Mouse (Mus musculus) hindbrain, embryonic 10.5 days (tissue): Measurements from ENCODE around the gene Hcst. TPM values are rescaled to one million over a fixed set of nuclear protein-coding genes. Genes with fewer than 3 reads are reported as not detected.

Source experiments
- DNase-seq: peaks from one replicate; pipeline ENCODE4 v3.0.0-alpha.2; 2017; ENCODE audit warnings: low spot score
- H3K27ac ChIP-seq: fragments of 300-500 bp; sonication (generic); 2 replicates; pipeline ENCODE4 v1.5.1; 2016; ENCODE audit warnings: mild to moderate bottlenecking, moderate library complexity
- H3K27me3 ChIP-seq: fragments of 300-500 bp; sonication (generic); 2 replicates; pipeline ENCODE4 v1.6.1; 2016; ENCODE audit warnings: mild to moderate bottlenecking; ENCODE audit not compliant: poor library complexity, insufficient read depth, severe bottlenecking
- H3K36me3 ChIP-seq: fragments of 300-500 bp; sonication (generic); 2 replicates; pipeline ENCODE4 v1.6.1; 2016; ENCODE audit warnings: mild to moderate bottlenecking, moderate library complexity
- H3K4me1 ChIP-seq: fragments of 300-500 bp; sonication (generic); replicated peaks from 2 replicates; pipeline ENCODE4 v1.6.1; 2016; ENCODE audit warnings: mild to moderate bottlenecking
- H3K4me3 ChIP-seq: fragments of 300-500 bp; sonication (generic); 2 replicates; pipeline ENCODE4 v1.5.1; 2016; ENCODE audit warnings: mild to moderate bottlenecking, moderate library complexity
- H3K9me3 ChIP-seq: fragments of 300-500 bp; sonication (generic); 2 replicates; pipeline ENCODE4 v1.6.1; 2016; ENCODE audit warnings: mild to moderate bottlenecking, moderate library complexity
- WGBS: fragments of 180-500 bp; shearing (Covaris S2); methylation state at CpG from one replicate; pipeline ENCODE4 v1.1.7; 2016; 5-methylcytosine and 5-hydroxymethylcytosine counted together
- polyA plus RNA-seq: library from polyadenylated mRNA; unstranded; fragments of >200 nt; fragmentation: Nextera tagmentation; extraction: Ambion mirVana; gene quantifications from 2 replicates; pipeline ENCODE4 v1.2.1, GENCODE M21; 2016

Hcst gene
- 0.55 and 0.57 TPM in 2 replicates for polyA plus RNA-seq

- Histone ChIP-seq H3K36me3 (0 out of 2 replicates have a peak, but pooled peaks cover 4% of the 10 kb centered on the region), H3K27me3 (peaks cover 41% of the 10 kb centered on the region), H3K4me1 (peaks cover 24% of the 10 kb centered on the region), H3K27ac (no peak within 1 kb of the TSS), H3K9me3 (no peaks in the 10 kb centered on the region), H3K4me3 (no peak within 1 kb of the TSS)
- 75% methylated on average over 10 of the region's 10 CpGs for WGBS
- DNase-seq = no peak
Measured at GRCm38 (mm10) chr7:30419561-30420499, at the start of gene Hcst. Gene Hcst, minus strand, starts transcription at chr7:30419854.

GRCm38 (mm10) chr7:30464816-30465300 lies 45.2 kb upstream of the Hcst start:
- no peaks in the 10 kb centered on the region for H3K36me3 ChIP-seq
- H3K27ac ChIP-seq = no peak overlapping the region
- no peak for DNase-seq
- H3K4me3 ChIP-seq = no peak overlapping the region
- H3K4me1 ChIP-seq = peaks cover 18% of the 10 kb centered on the region
- peaks cover 89% of the 10 kb centered on the region for H3K27me3 ChIP-seq
- WGBS = 13% methylated on average over 6 of the region's 6 CpGs
- H3K9me3 ChIP-seq = no peaks in the 10 kb centered on the region

- no peaks in the 10 kb centered on the region for H3K9me3 ChIP-seq
- H3K36me3 ChIP-seq = no peaks in the 10 kb centered on the region
- WGBS = 25% methylated on average over 4 of the region's 4 CpGs
- H3K27me3 ChIP-seq = peaks cover 98% of the 10 kb centered on the region
- no peak overlapping the region for H3K27ac ChIP-seq
- DNase-seq = no peak
- H3K4me1 ChIP-seq = peaks cover 26% of the 10 kb centered on the region
- H3K4me3 ChIP-seq = no peak overlapping the region
Measured at GRCm38 (mm10) chr7:30463996-30464395, 44.3 kb upstream of the Hcst start.

- DNase-seq = no peak
Measured at GRCm38 (mm10) chr7:30463568-30463967, 43.9 kb upstream of the Hcst start.

GRCm38 (mm10) chr7:30459484-30459883 lies 39.8 kb upstream of the Hcst start:
- peak overlapping the region; percentile 11; the same call in 1 of the 2 replicates for H3K4me3 ChIP-seq
- 33% methylated on average over 6 of the region's 6 CpGs for WGBS
- H3K4me1 ChIP-seq = peaks cover 38% of the 10 kb centered on the region
- H3K27ac ChIP-seq = 0 out of 2 replicates have a peak overlapping the region, but pooled peaks have one; percentile 47
- no peak for DNase-seq
- peaks cover 100% of the 10 kb centered on the region for H3K27me3 ChIP-seq
- no peaks in the 10 kb centered on the region for H3K9me3 ChIP-seq
- H3K36me3 ChIP-seq = no peaks in the 10 kb centered on the region

More at GRCm38 (mm10) chr7:30463568-30463967, 43.9 kb upstream of the Hcst start:
- Histone ChIP-seq H3K27ac (no peak overlapping the region), H3K27me3 (peaks cover 100% of the 10 kb centered on the region), H3K36me3 (no peaks in the 10 kb centered on the region), H3K4me3 (no peak overlapping the region), H3K4me1 (peaks cover 29% of the 10 kb centered on the region), H3K9me3 (no peaks in the 10 kb centered on the region)
- WGBS = 21% methylated on average over 7 of the region's 7 CpGs

GRCm38 (mm10) chr7:30457629-30458330 lies 38.1 kb upstream of the Hcst start, which contains the start of the genes Kirrel2 and Nphs1:
Gene Kirrel2, minus strand, starts transcription at chr7:30457690.
Gene Nphs1, plus strand, starts transcription at chr7:30458315.
- peak; percentile 77 for DNase-seq
- Histone ChIP-seq H3K9me3 (no peaks in the 10 kb centered on the region), H3K27ac (peak within 1 kb of the TSS; percentile 47), H3K4me1 (peaks cover 50% of the 10 kb centered on the region), H3K4me3 (peak within 1 kb of the TSS; percentile 48), H3K36me3 (no peaks in the 10 kb centered on the region), H3K27me3 (peaks cover 100% of the 10 kb centered on the region)
- WGBS = under 1% methylated on average over 16 of the region's 16 CpGs

- H3K27ac ChIP-seq = peak overlapping the region; percentile 47
Measured at GRCm38 (mm10) chr7:30456911-30457628, 37.4 kb upstream of the Hcst start.

GRCm38 (mm10) chr7:30456487-30456886 lies 36.8 kb upstream of the Hcst start:
- Histone ChIP-seq H3K27ac (peak overlapping the region; percentile 47), H3K27me3 (peaks cover 100% of the 10 kb centered on the region), H3K9me3 (no peaks in the 10 kb centered on the region), H3K4me3 (peak overlapping the region; percentile 48), H3K4me1 (peaks cover 51% of the 10 kb centered on the region), H3K36me3 (no peaks in the 10 kb centered on the region)
- under 1% methylated on average over 9 of the region's 9 CpGs for WGBS
- no peak for DNase-seq

More at GRCm38 (mm10) chr7:30456911-30457628, 37.4 kb upstream of the Hcst start:
- peak overlapping the region; percentile 48 for H3K4me3 ChIP-seq
- peaks cover 100% of the 10 kb centered on the region for H3K27me3 ChIP-seq
- H3K36me3 ChIP-seq = no peaks in the 10 kb centered on the region
- WGBS = under 1% methylated on average over 31 of the region's 31 CpGs
- no peaks in the 10 kb centered on the region for H3K9me3 ChIP-seq
- DNase-seq = peak; percentile 44
- peaks cover 51% of the 10 kb centered on the region for H3K4me1 ChIP-seq

- peak overlapping the region; percentile 32 for H3K4me3 ChIP-seq
Measured at GRCm38 (mm10) chr7:30454259-30454658, 34.6 kb upstream of the Hcst start.

GRCm38 (mm10) chr7:30453766-30454165 lies 34.1 kb upstream of the Hcst start:
- DNase-seq = no peak
- Histone ChIP-seq H3K4me1 (peaks cover 40% of the 10 kb centered on the region), H3K27ac (no peak overlapping the region), H3K27me3 (peaks cover 86% of the 10 kb centered on the region), H3K9me3 (no peaks in the 10 kb centered on the region), H3K36me3 (no peaks in the 10 kb centered on the region), H3K4me3 (peak overlapping the region; percentile 32)
- 2% methylated on average over 25 of the region's 25 CpGs for WGBS

More at GRCm38 (mm10) chr7:30454259-30454658, 34.6 kb upstream of the Hcst start:
- 7% methylated on average over 6 of the region's 6 CpGs for WGBS
- no peak for DNase-seq
- H3K27ac ChIP-seq = no peak overlapping the region
- peaks cover 43% of the 10 kb centered on the region for H3K4me1 ChIP-seq
- no peaks in the 10 kb centered on the region for H3K9me3 ChIP-seq
- H3K27me3 ChIP-seq = peaks cover 91% of the 10 kb centered on the region
- H3K36me3 ChIP-seq = no peaks in the 10 kb centered on the region

- Histone ChIP-seq H3K4me1 (peaks cover 36% of the 10 kb centered on the region), H3K27ac (no peak overlapping the region; the same call in 1 of the 2 replicates), H3K4me3 (peak overlapping the region; percentile 32), H3K36me3 (0 out of 2 replicates have a peak, but pooled peaks cover under 1% of the 10 kb centered on the region), H3K9me3 (peaks cover 1% of the 10 kb centered on the region; the same call in 1 of the 2 replicates), H3K27me3 (peaks cover 82% of the 10 kb centered on the region)
- 14% methylated on average over 25 of the region's 25 CpGs for WGBS
- no peak for DNase-seq
Measured at GRCm38 (mm10) chr7:30453327-30453726, 33.7 kb upstream of the Hcst start.

GRCm38 (mm10) chr7:30450241-30450640 lies 30.6 kb upstream of the Hcst start:
- 78% methylated on average over 7 of the region's 7 CpGs for WGBS
- peaks cover 22% of the 10 kb centered on the region for H3K4me1 ChIP-seq
- no peak for DNase-seq

More at GRCm38 (mm10) chr7:30450241-30450640, 30.6 kb upstream of the Hcst start:
- Histone ChIP-seq H3K4me3 (no peak overlapping the region), H3K9me3 (peaks cover 21% of the 10 kb centered on the region; the same call in 1 of the 2 replicates), H3K27ac (no peak overlapping the region), H3K36me3 (0 out of 2 replicates have a peak, but pooled peaks cover 3% of the 10 kb centered on the region), H3K27me3 (peaks cover 67% of the 10 kb centered on the region)
